Mouse (Mus musculus): ENCODE results near the gene Fkbp1a.

The Fkbp1a gene

GRCm38 (mm10) chr2:151608435-151608834, 66.2 kb downstream of the Fkbp1a start:
- DNase-seq (ENCODE audit: low read depth, low spot score) = no peak

DNA sequence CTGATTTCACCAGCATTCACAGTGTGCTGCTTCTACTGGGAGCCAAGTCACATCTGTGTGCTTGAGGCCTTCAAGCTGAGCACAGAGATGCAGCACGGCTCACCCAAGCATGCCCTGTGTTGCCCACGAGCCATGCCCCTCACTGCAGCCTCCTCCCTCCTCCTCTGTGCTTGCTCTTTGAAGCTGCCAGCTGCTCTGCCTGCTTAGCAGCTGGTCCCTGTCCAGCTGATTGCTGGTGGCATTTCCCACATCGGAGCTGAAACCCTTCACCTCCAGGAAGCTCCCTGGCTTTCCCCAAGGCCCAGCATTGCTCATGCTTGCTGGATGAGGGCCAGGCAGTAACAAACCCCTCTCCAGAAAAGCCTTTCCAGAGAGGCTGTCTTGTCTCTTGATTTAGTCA, 67.7 kb downstream of the Fkbp1a start:
- no peak for DNase-seq (ENCODE audit: low read depth, low spot score)
